Mouse (Mus musculus): Measurements from ENCODE around the gene 1700008O03Rik. TPM values are rescaled to one million over a fixed set of nuclear protein-coding genes. Genes with fewer than 3 reads are reported as not detected.
A peak's percentile ranks its signal among the peaks of the same experiment; 100 is the strongest.

Gene 1700008O03Rik
- polyA plus RNA-seq, 1 experiment from 2014 or later, result 3.6 TPM

GRCm38 (mm10) chr7:44413307-44413706 lies 27.7 kb upstream of the 1700008O03Rik start:
- Histone ChIP-seq H3K27ac (ENCODE audit: low read depth, low read length) (no peak overlapping the region), H3K36me3 (ENCODE audit: control insufficient read depth, insufficient read depth, low read length) (no peaks in the 10 kb centered on the region), H3K27me3 (replicated peaks; ENCODE audit: control insufficient read depth, insufficient read depth, low read length) (no peaks in the 10 kb centered on the region), H3K4me2 (ENCODE audit: low read length) (no peak overlapping the region), H3K9me3 (ENCODE audit: control insufficient read depth, low read length) (no peaks in the 10 kb centered on the region), H3K4me1 (ENCODE audit: control insufficient read depth, insufficient read depth, low read depth, low read length) (no peaks in the 10 kb centered on the region), H3K9ac (ENCODE audit: low read depth, low read length) (no peak overlapping the region), H3K4me3 (ENCODE audit: low read length) (no peak overlapping the region)
- 88% methylated on average over 6 of the region's 6 CpGs for WGBS
- ATAC-seq, result no peak

GRCm38 (mm10) chr7:44411144-44411543 lies 25.5 kb upstream of the 1700008O03Rik start:
- no peak for ATAC-seq
- Histone ChIP-seq H3K9me3 (ENCODE audit: control insufficient read depth, low read length) (no peaks in the 10 kb centered on the region), H3K4me3 (ENCODE audit: low read length) (no peak overlapping the region), H3K27me3 (replicated peaks; ENCODE audit: control insufficient read depth, insufficient read depth, low read length) (no peaks in the 10 kb centered on the region), H3K9ac (ENCODE audit: low read depth, low read length) (no peak overlapping the region), H3K36me3 (ENCODE audit: control insufficient read depth, insufficient read depth, low read length) (no peaks in the 10 kb centered on the region), H3K4me1 (ENCODE audit: control insufficient read depth, insufficient read depth, low read depth, low read length) (peaks cover under 1% of the 10 kb centered on the region; the same call in 1 of the 2 replicates), H3K27ac (ENCODE audit: low read depth, low read length) (no peak overlapping the region), H3K4me2 (ENCODE audit: low read length) (no peak overlapping the region)
- 85% methylated on average over 4 of the region's 4 CpGs for WGBS

GRCm38 (mm10) chr7:44406015-44406355 lies 20.4 kb upstream of the 1700008O03Rik start:
- under 1% methylated on average over 5 of the region's 5 CpGs for WGBS
- Histone ChIP-seq H3K4me1 (ENCODE audit: control insufficient read depth, insufficient read depth, low read depth, low read length) (peaks cover 4% of the 10 kb centered on the region; the same call in 1 of the 2 replicates), H3K4me3 (ENCODE audit: low read length) (no peak overlapping the region; the same call in 1 of the 2 replicates), H3K27ac (ENCODE audit: low read depth, low read length) (no peak overlapping the region), H3K9me3 (ENCODE audit: control insufficient read depth, low read length) (no peaks in the 10 kb centered on the region), H3K27me3 (replicated peaks; ENCODE audit: control insufficient read depth, insufficient read depth, low read length) (no peaks in the 10 kb centered on the region), H3K9ac (ENCODE audit: low read depth, low read length) (no peak overlapping the region), H3K36me3 (ENCODE audit: control insufficient read depth, insufficient read depth, low read length) (no peaks in the 10 kb centered on the region), H3K4me2 (ENCODE audit: low read length) (no peak overlapping the region)
- ATAC-seq, result no peak

- Histone ChIP-seq H3K4me2 (ENCODE audit: low read length) (peak overlapping the region; percentile 82), H3K36me3 (ENCODE audit: control insufficient read depth, insufficient read depth, low read length) (no peaks in the 10 kb centered on the region), H3K9ac (ENCODE audit: low read depth, low read length) (peak overlapping the region; percentile 61), H3K9me3 (ENCODE audit: control insufficient read depth, low read length) (no peaks in the 10 kb centered on the region), H3K27me3 (replicated peaks; ENCODE audit: control insufficient read depth, insufficient read depth, low read length) (no peaks in the 10 kb centered on the region), H3K4me1 (ENCODE audit: control insufficient read depth, insufficient read depth, low read depth, low read length) (peaks cover 4% of the 10 kb centered on the region; the same call in 1 of the 2 replicates), H3K4me3 (ENCODE audit: low read length) (peak overlapping the region; percentile 47), H3K27ac (ENCODE audit: low read depth, low read length) (peak overlapping the region; percentile 91)
- ATAC-seq, result peak; percentile 97
- 2% methylated on average over 27 of the region's 27 CpGs for WGBS
Measured at GRCm38 (mm10) chr7:44405346-44406014, 19.9 kb upstream of the 1700008O03Rik start.

DNA sequence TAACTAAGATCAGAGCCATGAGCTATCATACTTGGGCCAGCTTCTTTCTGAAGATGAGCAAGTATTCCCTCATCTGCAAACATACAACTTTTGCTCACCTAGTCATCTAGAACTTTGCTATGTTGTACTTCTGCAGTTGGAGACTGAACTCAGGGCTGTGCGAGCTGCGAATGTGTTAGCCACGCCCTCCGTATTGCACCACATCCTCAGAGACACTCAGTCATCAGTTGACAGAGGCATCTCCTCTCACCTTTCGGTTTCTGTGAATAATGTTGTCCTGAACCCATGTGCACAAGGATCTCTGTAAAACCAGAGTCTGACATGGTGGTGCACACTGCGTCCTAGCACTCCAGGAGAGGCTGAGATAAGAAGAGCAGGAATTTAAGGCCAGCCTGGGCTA lies 16.1 kb upstream of the 1700008O03Rik start:
- H3K27ac ChIP-seq (ENCODE audit: low read depth, low read length), result no peak overlapping the region
- no peak overlapping the region for H3K4me2 ChIP-seq (ENCODE audit: low read length)

DNA sequence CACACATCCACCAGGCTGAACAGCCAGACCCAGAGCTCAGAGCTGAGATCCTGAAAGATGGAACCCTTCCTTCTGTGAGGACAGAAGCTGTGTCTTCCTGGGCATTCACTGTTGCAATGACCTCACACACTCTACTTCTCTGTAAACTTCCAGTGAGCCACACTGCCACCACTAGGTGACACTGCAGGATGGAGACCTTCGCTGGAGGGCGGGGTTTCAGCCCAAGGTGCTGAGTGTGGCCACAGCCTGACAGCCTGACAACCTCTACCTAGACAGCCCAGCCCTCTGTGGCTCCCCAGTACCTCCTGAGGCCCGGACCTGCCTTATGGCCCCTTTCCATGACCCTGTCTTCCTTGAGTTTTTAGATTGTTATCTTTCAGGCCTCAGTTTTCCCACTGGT lies 12.9 kb upstream of the 1700008O03Rik start:
- no peaks in the 10 kb centered on the region for H3K4me1 ChIP-seq (ENCODE audit: control insufficient read depth, insufficient read depth, low read depth, low read length)
- no peaks in the 10 kb centered on the region for H3K36me3 ChIP-seq (ENCODE audit: control insufficient read depth, insufficient read depth, low read length)
- no peak overlapping the region for H3K4me3 ChIP-seq (ENCODE audit: low read length)
- ATAC-seq, result peak; percentile 55
- H3K27ac ChIP-seq (ENCODE audit: low read depth, low read length), result no peak overlapping the region
- no peaks in the 10 kb centered on the region for H3K27me3 ChIP-seq (replicated peaks; ENCODE audit: control insufficient read depth, insufficient read depth, low read length)
- no peak overlapping the region for H3K4me2 ChIP-seq (ENCODE audit: low read length)
- 19% methylated on average over 3 of the region's 3 CpGs for WGBS
- H3K9me3 ChIP-seq (ENCODE audit: control insufficient read depth, low read length), result no peaks in the 10 kb centered on the region
- no peak overlapping the region for H3K9ac ChIP-seq (ENCODE audit: low read depth, low read length)

More for the DNA sequence above, 16.1 kb upstream of the 1700008O03Rik start:
- no peak for ATAC-seq
- no peaks in the 10 kb centered on the region for H3K27me3 ChIP-seq (replicated peaks; ENCODE audit: control insufficient read depth, insufficient read depth, low read length)
- no peaks in the 10 kb centered on the region for H3K36me3 ChIP-seq (ENCODE audit: control insufficient read depth, insufficient read depth, low read length)
- H3K4me1 ChIP-seq (ENCODE audit: control insufficient read depth, insufficient read depth, low read depth, low read length), result peaks cover 4% of the 10 kb centered on the region; the same call in 1 of the 2 replicates
- H3K4me3 ChIP-seq (ENCODE audit: low read length), result no peak overlapping the region
- WGBS, result 87% methylated on average over 6 of the region's 6 CpGs
- H3K9ac ChIP-seq (ENCODE audit: low read depth, low read length), result no peak overlapping the region
- H3K9me3 ChIP-seq (ENCODE audit: control insufficient read depth, low read length), result no peaks in the 10 kb centered on the region

DNA sequence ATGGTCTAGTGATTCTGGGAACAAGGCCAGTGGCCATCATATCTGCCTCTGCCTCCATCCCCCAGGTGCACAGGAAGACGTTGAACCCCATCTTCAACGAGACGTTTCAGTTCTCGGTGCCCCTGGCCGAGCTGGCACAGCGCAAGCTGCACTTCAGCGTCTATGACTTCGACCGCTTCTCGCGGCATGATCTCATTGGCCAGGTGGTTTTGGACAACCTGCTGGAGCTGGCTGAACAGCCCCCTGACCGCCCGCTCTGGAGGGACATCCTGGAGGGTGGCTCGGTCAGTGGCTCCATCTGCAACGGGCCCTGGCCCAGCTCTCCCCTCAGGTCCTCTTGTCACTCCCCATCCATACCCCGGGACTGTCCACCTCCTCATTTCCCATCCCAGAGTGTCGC lies 7.7 kb upstream of the 1700008O03Rik start:
- Histone ChIP-seq H3K9ac (ENCODE audit: low read depth, low read length) (no peak overlapping the region), H3K27me3 (replicated peaks; ENCODE audit: control insufficient read depth, insufficient read depth, low read length) (no peaks in the 10 kb centered on the region), H3K4me3 (ENCODE audit: low read length) (no peak overlapping the region), H3K36me3 (ENCODE audit: control insufficient read depth, insufficient read depth, low read length) (no peaks in the 10 kb centered on the region), H3K9me3 (ENCODE audit: control insufficient read depth, low read length) (no peaks in the 10 kb centered on the region), H3K4me2 (ENCODE audit: low read length) (no peak overlapping the region), H3K4me1 (ENCODE audit: control insufficient read depth, insufficient read depth, low read depth, low read length) (no peaks in the 10 kb centered on the region), H3K27ac (ENCODE audit: low read depth, low read length) (no peak overlapping the region)
- WGBS, result 90% methylated on average over 17 of the region's 17 CpGs
- no peak for ATAC-seq

DNA sequence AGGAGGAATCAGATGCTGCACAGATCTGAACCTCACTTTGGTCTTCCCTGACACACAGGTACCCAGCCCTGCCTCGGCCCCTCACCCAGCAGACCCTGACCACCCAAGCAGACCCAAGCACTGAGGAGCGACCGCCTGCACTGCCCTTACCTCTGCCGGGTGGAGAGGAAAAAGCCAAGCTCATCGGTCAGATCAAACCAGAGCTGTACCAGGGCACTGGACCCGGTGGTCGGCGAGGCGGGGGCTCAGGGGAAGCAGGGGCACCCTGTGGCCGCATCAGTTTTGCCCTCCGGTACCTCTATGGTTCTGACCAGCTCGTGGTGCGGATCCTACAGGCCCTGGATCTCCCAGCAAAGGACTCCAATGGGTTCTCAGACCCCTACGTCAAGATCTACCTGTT lies 6.7 kb upstream of the 1700008O03Rik start:
- Histone ChIP-seq H3K36me3 (ENCODE audit: control insufficient read depth, insufficient read depth, low read length) (no peaks in the 10 kb centered on the region), H3K4me1 (ENCODE audit: control insufficient read depth, insufficient read depth, low read depth, low read length) (no peaks in the 10 kb centered on the region), H3K4me2 (ENCODE audit: low read length) (no peak overlapping the region), H3K27ac (ENCODE audit: low read depth, low read length) (no peak overlapping the region), H3K9me3 (ENCODE audit: control insufficient read depth, low read length) (no peaks in the 10 kb centered on the region), H3K9ac (ENCODE audit: low read depth, low read length) (no peak overlapping the region), H3K4me3 (ENCODE audit: low read length) (no peak overlapping the region), H3K27me3 (replicated peaks; ENCODE audit: control insufficient read depth, insufficient read depth, low read length) (no peaks in the 10 kb centered on the region)
- WGBS, result 86% methylated on average over 14 of the region's 14 CpGs
- ATAC-seq, result no peak

GRCm38 (mm10) chr7:44391831-44392230 lies 6.2 kb upstream of the 1700008O03Rik start:
- no peak overlapping the region for H3K4me3 ChIP-seq (ENCODE audit: low read length)
- no peaks in the 10 kb centered on the region for H3K27me3 ChIP-seq (replicated peaks; ENCODE audit: control insufficient read depth, insufficient read depth, low read length)
- no peak for ATAC-seq
- H3K9ac ChIP-seq (ENCODE audit: low read depth, low read length), result no peak overlapping the region
- no peak overlapping the region for H3K4me2 ChIP-seq (ENCODE audit: low read length)
- H3K4me1 ChIP-seq (ENCODE audit: control insufficient read depth, insufficient read depth, low read depth, low read length), result no peaks in the 10 kb centered on the region
- no peak overlapping the region for H3K27ac ChIP-seq (ENCODE audit: low read depth, low read length)
- H3K36me3 ChIP-seq (ENCODE audit: control insufficient read depth, insufficient read depth, low read length), result no peaks in the 10 kb centered on the region
- H3K9me3 ChIP-seq (ENCODE audit: control insufficient read depth, low read length), result no peaks in the 10 kb centered on the region
- 85% methylated on average over 4 of the region's 4 CpGs for WGBS

Measured in hindbrain, embryonic 16.5 days (tissue).